Mouse (Mus musculus) midbrain, postnatal 0 days (tissue): ENCODE measurements around the gene Pltp. TPM values are rescaled to one million over a fixed set of nuclear protein-coding genes. Genes with fewer than 3 reads are reported as not detected.

Experiments used
- ATAC-seq: fragments of 200-750 bp; cut with Nextera tagmentation; 2 replicates; pipeline ENCODE4 v1.8.0; 2017; ENCODE audit warnings: moderate number of reproducible peaks, mild to moderate bottlenecking, moderate TSS enrichment, moderate library complexity; ENCODE audit not compliant: low FRiP score
- DNase-seq: peaks from one replicate; pipeline ENCODE4 v3.0.0-alpha.2; 2015; ENCODE audit warnings: low spot score
- H3K27ac ChIP-seq: fragments of 300-500 bp; sonication (generic); 2 replicates; pipeline ENCODE4 v1.5.1; 2014; ENCODE audit warnings: low read depth, mild to moderate bottlenecking, low read length, mixed read lengths
- H3K27me3 ChIP-seq: fragments of 300-500 bp; sonication (generic); 2 replicates; pipeline ENCODE4 v1.6.1; 2014; ENCODE audit warnings: low read length, control low read depth, mixed read lengths; ENCODE audit not compliant: insufficient read depth
- H3K36me3 ChIP-seq: fragments of 300-500 bp; sonication (generic); 2 replicates; pipeline ENCODE4 v1.6.1; 2014; ENCODE audit warnings: low read length, control low read depth, mixed read lengths; ENCODE audit not compliant: insufficient read depth
- H3K4me1 ChIP-seq: fragments of 300-500 bp; sonication (generic); 2 replicates; pipeline ENCODE4 v1.6.1; 2014; ENCODE audit warnings: mild to moderate bottlenecking, control low read depth, antibody characterized with exemption, low read length, mixed read lengths; ENCODE audit not compliant: insufficient read depth
- H3K4me2 ChIP-seq: fragments of 300-500 bp; sonication (generic); 2 replicates; pipeline ENCODE4 v1.6.1; 2014; ENCODE audit warnings: low read depth, mild to moderate bottlenecking, low read length, mixed read lengths; ENCODE audit not compliant: poor library complexity, severe bottlenecking
- H3K4me3 ChIP-seq: fragments of 300-500 bp; sonication (generic); 2 replicates; pipeline ENCODE4 v1.5.1; 2014; ENCODE audit warnings: low read depth, mild to moderate bottlenecking, low read length, moderate library complexity
- H3K9ac ChIP-seq: fragments of 300-500 bp; sonication (generic); replicated peaks from 2 replicates; pipeline ENCODE4 v1.6.1; 2014; ENCODE audit warnings: mild to moderate bottlenecking, low read length, moderate library complexity, mixed read lengths; ENCODE audit not compliant: poor library complexity, severe bottlenecking
- H3K9me3 ChIP-seq: fragments of 300-500 bp; sonication (generic); 2 replicates; pipeline ENCODE4 v1.6.1; 2016; ENCODE audit warnings: low read length, control low read depth
- CTCF ChIP-seq: IDR thresholded peaks from 2 replicates; pipeline ENCODE4 v1.5.1; 2016; ENCODE audit warnings: antibody characterized with exemption, mild to moderate bottlenecking
- WGBS: fragments of 180-500 bp; shearing (Covaris S2); extraction: QIAGEN DNeasy Blood & Tissue Kit; methylation state at CpG from one replicate; pipeline ENCODE4 v1.1.7; 2014; 5-methylcytosine and 5-hydroxymethylcytosine counted together
- polyA plus RNA-seq: library from polyadenylated mRNA; unstranded; fragments of >200 nt; fragmentation: Nextera tagmentation; extraction: Ambion mirVana; gene quantifications from 2 replicates; pipeline ENCODE4 v1.2.1, GENCODE M21; 2015
- total RNA-seq: library from RNA; depleted of rRNA; stranded (reverse); fragments of >200 nt; gene quantifications from 2 replicates; pipeline ENCODE4 v1.2.3, GENCODE M21; 2014; rRNA removed

The Pltp gene
- total and polyA plus RNA-seq, 2 experiments from 2014 or later = 55.5 to 85.5 TPM

DNA sequence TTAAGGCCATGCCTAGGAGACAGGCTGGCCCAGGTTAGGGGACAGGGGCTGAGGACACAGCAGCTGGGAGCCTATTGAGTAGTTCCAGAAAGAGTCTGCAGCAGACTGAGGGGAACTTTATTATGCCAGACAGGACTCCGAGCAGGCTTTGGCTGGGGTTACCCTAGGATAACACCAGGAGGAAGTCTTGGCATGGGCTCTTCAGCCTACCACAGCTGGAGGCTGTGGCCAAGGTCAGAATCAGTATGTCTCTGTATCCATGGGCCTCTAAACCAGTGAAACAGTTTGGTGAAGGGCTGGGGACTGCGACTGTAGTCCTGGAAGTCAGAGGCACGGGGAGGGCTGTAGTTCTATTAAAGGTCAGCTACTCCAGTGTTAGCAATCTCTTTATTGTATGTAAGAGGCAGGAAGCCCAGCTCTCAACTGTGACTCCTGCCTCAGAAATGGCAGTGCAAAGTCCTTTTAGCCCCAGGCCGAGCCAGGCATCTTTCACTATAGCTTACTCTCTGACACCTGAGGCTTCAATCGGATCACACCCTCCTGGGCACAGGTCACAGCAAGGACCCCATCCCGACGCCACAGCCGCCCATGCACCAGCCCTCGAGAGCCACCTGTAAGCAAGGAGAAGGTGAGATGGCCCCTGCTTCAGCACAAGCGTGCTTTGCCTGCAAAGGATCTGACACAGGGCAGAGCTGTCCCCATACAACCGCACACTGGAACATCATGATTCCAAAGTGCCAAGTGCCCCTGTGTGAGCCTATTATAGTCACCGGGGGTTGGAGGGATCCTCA is 64.9 kb downstream of the Pltp start:
- no peak overlapping the region for H3K4me3 ChIP-seq
- no peak for DNase-seq
- WGBS = 91% methylated on average over 12 of the region's 12 CpGs
- no peak for TF ChIP-seq CTCF
- H3K9me3 ChIP-seq = no peaks in the 10 kb centered on the region
- no peak overlapping the region for H3K27ac ChIP-seq
- ATAC-seq = no peak
- no peaks in the 10 kb centered on the region for H3K4me1 ChIP-seq
- H3K9ac ChIP-seq = no peak overlapping the region
- H3K4me2 ChIP-seq = no peak overlapping the region
- peaks cover 40% of the 10 kb centered on the region; the same call in 1 of the 2 replicates for H3K36me3 ChIP-seq
- H3K27me3 ChIP-seq = no peaks in the 10 kb centered on the region

DNA sequence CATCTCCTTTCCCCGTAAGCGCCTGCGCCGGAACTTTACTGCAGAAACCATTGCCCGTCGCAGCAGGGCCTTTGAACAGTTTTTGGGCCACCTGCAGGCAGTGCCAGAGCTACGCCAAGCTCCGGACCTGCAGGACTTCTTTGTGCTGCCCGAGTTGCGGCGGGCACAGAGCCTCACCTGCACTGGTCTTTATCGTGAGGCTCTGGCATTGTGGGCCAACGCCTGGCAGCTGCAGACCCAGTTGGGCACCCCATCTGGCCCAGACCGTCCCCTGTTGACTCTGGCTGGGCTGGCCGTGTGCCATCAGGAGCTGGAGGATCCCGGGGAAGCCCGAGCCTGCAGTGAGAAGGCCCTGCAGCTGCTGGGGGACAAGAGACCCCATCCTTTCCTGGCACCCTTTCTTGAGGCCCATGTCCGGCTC is 65.7 kb downstream of the Pltp start:
- no peak for ATAC-seq

GRCm38 (mm10) chr2:164790451-164790850 is 67.1 kb downstream of the Pltp start:
- no peak for TF ChIP-seq CTCF
- 92% methylated on average over 4 of the region's 4 CpGs for WGBS
- Histone ChIP-seq H3K4me3 (no peak overlapping the region), H3K27ac (no peak overlapping the region), H3K36me3 (peaks cover 30% of the 10 kb centered on the region; the same call in 1 of the 2 replicates), H3K27me3 (no peaks in the 10 kb centered on the region), H3K9ac (no peak overlapping the region), H3K4me2 (no peak overlapping the region), H3K4me1 (peaks cover 3% of the 10 kb centered on the region; the same call in 1 of the 2 replicates), H3K9me3 (no peaks in the 10 kb centered on the region)
- ATAC-seq (no peak), DNase-seq (no peak)

More for the DNA sequence above, 65.7 kb downstream of the Pltp start:
- Histone ChIP-seq H3K27ac (no peak overlapping the region), H3K4me1 (peaks cover 3% of the 10 kb centered on the region; the same call in 1 of the 2 replicates), H3K4me2 (no peak overlapping the region), H3K27me3 (no peaks in the 10 kb centered on the region), H3K9ac (no peak overlapping the region), H3K4me3 (no peak overlapping the region), H3K36me3 (peaks cover 40% of the 10 kb centered on the region; the same call in 1 of the 2 replicates), H3K9me3 (no peaks in the 10 kb centered on the region)
- DNase-seq = no peak
- no peak for TF ChIP-seq CTCF
- WGBS = 85% methylated on average over 18 of the region's 18 CpGs

Other genes with a start within 250 kb of the Pltp start
- gene Wfdc6b, start 244.2 kb downstream of the Pltp start, total RNA-seq = not detected in 2 replicates
- not detected in 2 replicates for gene Wfdc6b, start 244.2 kb downstream of the Pltp start, polyA plus RNA-seq
- 0.28 TPM in 1 of 2 replicates, not detected in the other for gene Wfdc8, start 244.1 kb downstream of the Pltp start, total RNA-seq
- gene Wfdc8, start 244.1 kb downstream of the Pltp start, polyA plus RNA-seq = not detected in 2 replicates
- not detected in 2 replicates for gene Wfdc16, start 218.9 kb downstream of the Pltp start, total RNA-seq
- gene Wfdc16, start 218.9 kb downstream of the Pltp start, polyA plus RNA-seq = not detected in 2 replicates
- 3.5 TPM in 1 of 2 replicates, not detected in the other for gene Wfdc10, start 201.7 kb downstream of the Pltp start, total RNA-seq
- gene Wfdc10, start 201.7 kb downstream of the Pltp start, polyA plus RNA-seq = 0.38 and 0.42 TPM in 2 replicates
- gene Wfdc9, start 201.1 kb downstream of the Pltp start, total RNA-seq = not detected in 2 replicates
- gene Wfdc9, start 201.1 kb downstream of the Pltp start, polyA plus RNA-seq = not detected in 2 replicates
- not detected in 2 replicates for gene Wfdc11, start 183.6 kb downstream of the Pltp start, total RNA-seq
- not detected in 2 replicates for gene Wfdc11, start 183.6 kb downstream of the Pltp start, polyA plus RNA-seq
- not detected in 2 replicates for gene Wfdc13, start 172.6 kb downstream of the Pltp start, total RNA-seq
- gene Wfdc13, start 172.6 kb downstream of the Pltp start, polyA plus RNA-seq = not detected in 2 replicates
- gene Spint4, start 159.2 kb downstream of the Pltp start, total RNA-seq = not detected in 2 replicates
- gene Spint4, start 159.2 kb downstream of the Pltp start, polyA plus RNA-seq = not detected in 2 replicates
- gene Spint5, start 142.4 kb downstream of the Pltp start, total RNA-seq = not detected in 2 replicates
- gene Spint5, start 142.4 kb downstream of the Pltp start, polyA plus RNA-seq = not detected in 2 replicates
- 0.16 and 1.3 TPM in 2 replicates for gene Wfdc3, start 111.8 kb downstream of the Pltp start, total RNA-seq
- 0.60 and 0.97 TPM in 2 replicates for gene Wfdc3, start 111.8 kb downstream of the Pltp start, polyA plus RNA-seq
- gene Dnttip1, start 111.7 kb downstream of the Pltp start, total RNA-seq = 18.5 and 24.7 TPM in 2 replicates
- 48.4 and 54.2 TPM in 2 replicates for gene Dnttip1, start 111.7 kb downstream of the Pltp start, polyA plus RNA-seq
- 14.6 and 38.5 TPM in 2 replicates for gene Ube2c, start 87.8 kb downstream of the Pltp start, total RNA-seq
- gene Ube2c, start 87.8 kb downstream of the Pltp start, polyA plus RNA-seq = 18.1 and 18.4 TPM in 2 replicates
- gene Tnnc2, start 77.7 kb downstream of the Pltp start, total RNA-seq = not detected in 2 replicates
- gene Tnnc2, start 77.7 kb downstream of the Pltp start, polyA plus RNA-seq = 0.31 and 0.62 TPM in 2 replicates
- 80.8 and 100 TPM in 2 replicates for gene Snx21, start 71.9 kb downstream of the Pltp start, total RNA-seq
- gene Snx21, start 71.9 kb downstream of the Pltp start, polyA plus RNA-seq = 50.8 and 54.1 TPM in 2 replicates
- gene Acot8, start 52.8 kb downstream of the Pltp start, total RNA-seq = 24.2 and 25.8 TPM in 2 replicates
- gene Acot8, start 52.8 kb downstream of the Pltp start, polyA plus RNA-seq = 17.5 and 19.7 TPM in 2 replicates
- 6.4 and 7.7 TPM in 2 replicates for gene Zswim3, start 52.6 kb downstream of the Pltp start, total RNA-seq
- gene Zswim3, start 52.6 kb downstream of the Pltp start, polyA plus RNA-seq = 5.5 and 7.4 TPM in 2 replicates
- gene Zswim1, start 35.0 kb downstream of the Pltp start, total RNA-seq = 24.8 and 25.1 TPM in 2 replicates
- gene Zswim1, start 35.0 kb downstream of the Pltp start, polyA plus RNA-seq = 35.3 and 36.0 TPM in 2 replicates
- 1.1 TPM in 1 of 2 replicates, not detected in the other for gene Spata25, start 29.2 kb downstream of the Pltp start, total RNA-seq
- not detected in 2 replicates for gene Spata25, start 29.2 kb downstream of the Pltp start, polyA plus RNA-seq
- gene Ctsa, start 24.8 kb downstream of the Pltp start, total RNA-seq = 110 and 112 TPM in 2 replicates
- 101 and 102 TPM in 2 replicates for gene Ctsa, start 24.8 kb downstream of the Pltp start, polyA plus RNA-seq
- gene Neurl2, start 24.3 kb downstream of the Pltp start, total RNA-seq = 10.4 and 11.2 TPM in 2 replicates
- gene Neurl2, start 24.3 kb downstream of the Pltp start, polyA plus RNA-seq = 7.6 and 7.8 TPM in 2 replicates
- 77.2 and 90.1 TPM in 2 replicates for gene Pcif1, start 21.6 kb upstream of the Pltp start, total RNA-seq
- gene Pcif1, start 21.6 kb upstream of the Pltp start, polyA plus RNA-seq = 88.9 and 94.6 TPM in 2 replicates
- 28.9 and 29.0 TPM in 2 replicates for gene Zfp335, start 54.0 kb upstream of the Pltp start, total RNA-seq
- 11.1 and 11.4 TPM in 2 replicates for gene Zfp335, start 54.0 kb upstream of the Pltp start, polyA plus RNA-seq
- 7.5 and 13.4 TPM in 2 replicates for gene Mmp9, start 83.1 kb upstream of the Pltp start, total RNA-seq
- gene Mmp9, start 83.1 kb upstream of the Pltp start, polyA plus RNA-seq = 7.1 and 8.2 TPM in 2 replicates
- gene Slc12a5, start 103.1 kb upstream of the Pltp start, total RNA-seq = 311 and 368 TPM in 2 replicates
- 83.5 and 86.4 TPM in 2 replicates for gene Slc12a5, start 103.1 kb upstream of the Pltp start, polyA plus RNA-seq
- 74.5 and 79.2 TPM in 2 replicates for gene Ncoa5, start 177.2 kb upstream of the Pltp start, total RNA-seq
- 54.3 and 65.5 TPM in 2 replicates for gene Ncoa5, start 177.2 kb upstream of the Pltp start, polyA plus RNA-seq
- 5.2 and 5.9 TPM in 2 replicates for gene Cd40, start 197.9 kb upstream of the Pltp start, total RNA-seq
- gene Cd40, start 197.9 kb upstream of the Pltp start, polyA plus RNA-seq = 4.4 and 6.4 TPM in 2 replicates
- not detected in 2 replicates for gene 1700025C18Rik, start 233.0 kb upstream of the Pltp start, total RNA-seq
- gene 1700025C18Rik, start 233.0 kb upstream of the Pltp start, polyA plus RNA-seq = not detected in 2 replicates